Mouse (Mus musculus): ENCODE measurements at regions not wholly inside any gene's neighbourhood (a gene's known extent, or its start where the extent isn't known, plus 50 kb on each side); places are given as distances from the start of the nearest gene placed in this dataset.

DNA sequence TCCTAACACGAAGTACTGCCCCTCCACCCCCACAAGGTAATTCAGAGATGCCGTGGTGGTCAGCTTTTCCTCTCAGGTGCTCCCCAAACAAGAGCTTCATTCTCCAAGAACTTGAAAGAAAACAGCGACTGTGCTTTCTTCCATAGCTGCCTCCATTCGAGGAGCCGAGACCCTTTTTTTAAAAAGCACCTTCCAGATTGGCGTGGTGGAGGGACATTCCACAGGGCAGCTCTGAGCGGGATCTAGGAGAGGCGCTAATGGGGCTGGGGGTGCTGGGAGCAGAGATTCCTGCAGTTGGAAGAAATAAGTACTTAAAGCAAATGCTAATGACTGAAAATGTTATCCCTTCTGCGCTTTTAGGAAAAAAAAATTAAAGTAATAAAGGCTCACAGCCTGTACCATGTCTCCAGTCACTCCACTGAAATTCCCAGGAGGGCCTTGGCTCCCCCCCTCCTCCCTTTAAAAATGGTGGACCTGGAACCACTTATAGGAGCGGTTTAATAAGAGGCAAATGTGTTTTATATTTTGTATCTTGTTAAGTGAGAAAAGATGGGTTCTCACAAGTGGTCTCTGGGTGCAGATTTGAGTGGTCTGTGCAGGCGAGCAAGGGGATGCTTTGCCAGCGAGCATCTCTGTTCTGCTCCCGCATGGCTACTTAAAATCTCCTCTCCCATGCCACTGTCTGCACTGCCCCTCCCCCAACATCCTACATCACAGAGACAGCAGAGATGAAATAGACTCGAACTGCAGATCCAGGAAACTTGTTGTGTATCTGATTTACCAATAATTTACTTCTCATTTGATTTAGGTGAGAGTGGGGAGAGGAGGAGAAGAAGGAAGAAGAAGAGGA, 77.4 kb upstream of the Zfhx3 start:
- no peak for DNase-seq

DNA sequence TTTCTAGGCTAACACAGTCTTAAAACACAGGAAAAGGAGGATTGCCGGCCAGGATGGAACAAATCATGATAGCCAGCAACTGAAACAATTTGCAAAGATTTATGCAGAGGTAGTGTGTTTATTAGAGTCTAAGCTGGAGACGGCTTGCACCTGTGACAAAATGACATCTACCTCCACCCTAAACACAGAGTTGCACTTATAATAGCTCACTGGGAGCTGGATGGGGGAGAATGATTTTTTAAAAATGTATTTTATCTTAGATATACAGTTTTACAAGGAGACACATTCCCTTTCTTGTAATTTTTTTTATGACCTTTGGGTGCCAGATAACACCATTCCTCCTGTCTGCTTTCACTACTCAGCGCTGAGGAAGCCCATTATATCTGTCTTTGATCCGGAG, 76.7 kb upstream of the Zfhx3 start:
- DNase-seq, result no peak

DNA sequence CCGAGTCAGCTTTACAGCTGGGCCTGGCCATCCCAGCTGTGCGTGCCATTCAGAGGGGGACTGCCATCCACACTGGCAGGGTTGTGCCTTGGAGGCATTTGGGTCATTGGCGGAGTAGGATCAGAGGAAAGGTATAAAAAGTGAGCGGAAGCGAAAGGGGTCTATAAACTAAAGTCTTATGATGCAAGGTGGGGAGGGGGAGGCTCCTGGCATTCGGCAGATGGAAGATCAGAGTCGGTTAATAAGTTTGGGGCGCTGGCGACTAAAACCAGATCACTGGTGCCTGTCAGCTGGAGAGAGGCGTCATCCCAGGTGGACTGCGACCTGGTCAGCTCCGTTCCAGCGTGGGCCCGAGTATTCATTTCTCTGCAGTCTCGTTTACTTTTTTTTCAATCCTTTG, 70.7 kb upstream of the Zfhx3 start:
- DNase-seq, result no peak

DNA sequence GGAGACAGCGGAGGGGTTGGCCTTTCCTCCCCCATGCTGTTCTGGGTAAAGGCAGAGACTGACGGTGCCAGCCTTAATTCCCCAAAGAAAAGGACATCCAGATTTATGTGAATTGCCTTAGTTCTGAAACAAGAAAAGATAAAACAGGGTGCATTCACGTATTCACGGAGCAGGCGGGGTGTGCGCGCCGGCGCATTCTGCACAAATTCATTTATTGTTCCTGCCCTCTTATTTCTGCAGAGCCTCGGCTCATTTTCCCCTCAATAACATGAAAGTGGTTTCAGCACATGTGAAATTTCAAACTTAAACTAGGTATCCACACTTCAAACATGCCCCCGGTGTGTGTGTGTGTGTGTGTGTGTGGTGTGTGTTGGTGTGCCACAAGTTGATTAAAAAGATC, 70.3 kb upstream of the Zfhx3 start:
- no peak for DNase-seq

DNA sequence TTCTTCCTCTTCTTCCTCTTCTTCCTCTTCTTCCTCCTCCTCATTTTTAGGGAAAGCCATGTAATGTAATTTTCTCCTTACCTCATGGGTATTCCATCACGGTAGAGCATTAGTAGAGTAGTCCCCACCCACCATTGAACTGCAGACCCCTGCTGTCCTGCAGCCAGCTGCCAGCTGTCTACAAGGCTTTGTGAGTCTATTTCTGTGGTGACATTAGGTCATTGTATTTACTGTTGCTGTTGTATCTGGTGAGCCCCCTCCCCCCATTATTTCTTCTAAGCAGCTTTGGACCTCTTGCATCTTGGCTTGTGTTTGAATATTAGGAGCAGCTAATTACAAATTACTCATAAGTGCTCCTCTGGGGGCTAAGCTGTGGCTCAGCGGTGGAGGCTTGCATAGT, 66.0 kb upstream of the Zfhx3 start:
- DNase-seq, result no peak

DNA sequence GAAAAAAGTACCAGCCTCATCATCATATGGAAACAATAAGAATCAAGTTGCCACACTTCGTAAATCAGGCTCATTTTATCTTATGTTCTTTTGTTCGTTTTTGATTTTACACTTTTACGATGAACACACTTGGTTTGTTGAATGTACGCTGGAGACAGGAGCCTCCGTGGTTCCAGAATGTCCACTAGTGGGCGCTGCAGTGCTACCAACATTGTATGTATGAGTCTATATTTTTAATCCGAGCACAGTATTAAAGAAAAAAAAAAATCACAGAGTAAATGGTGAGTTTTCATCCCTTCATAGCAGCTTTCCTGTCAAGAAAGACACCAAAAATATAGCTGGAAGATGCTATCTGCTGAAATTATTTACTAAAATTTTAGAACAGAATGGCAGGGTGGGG, 60.6 kb upstream of the Zfhx3 start:
- peak; percentile 63 for DNase-seq

DNA sequence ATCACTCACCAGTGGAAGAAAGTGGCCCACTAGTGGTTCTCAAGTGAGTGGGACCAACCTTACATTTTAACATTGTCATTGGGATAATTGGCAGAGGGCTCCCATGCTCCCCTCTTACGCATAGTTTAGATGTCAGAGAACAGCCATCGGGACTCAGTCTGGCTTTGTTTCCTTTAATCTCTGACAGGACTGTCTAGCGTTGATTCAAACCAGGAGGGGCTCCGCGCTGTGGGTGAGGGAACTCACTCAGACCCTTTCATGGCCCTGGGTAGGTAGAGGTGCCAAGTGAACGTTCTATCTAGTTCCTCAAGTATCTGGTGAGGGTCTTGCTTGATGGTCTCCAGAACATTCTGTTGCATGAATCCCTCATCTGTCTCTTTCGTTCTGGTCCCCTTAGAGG, 56.9 kb upstream of the Zfhx3 start:
- no peak for DNase-seq

DNA sequence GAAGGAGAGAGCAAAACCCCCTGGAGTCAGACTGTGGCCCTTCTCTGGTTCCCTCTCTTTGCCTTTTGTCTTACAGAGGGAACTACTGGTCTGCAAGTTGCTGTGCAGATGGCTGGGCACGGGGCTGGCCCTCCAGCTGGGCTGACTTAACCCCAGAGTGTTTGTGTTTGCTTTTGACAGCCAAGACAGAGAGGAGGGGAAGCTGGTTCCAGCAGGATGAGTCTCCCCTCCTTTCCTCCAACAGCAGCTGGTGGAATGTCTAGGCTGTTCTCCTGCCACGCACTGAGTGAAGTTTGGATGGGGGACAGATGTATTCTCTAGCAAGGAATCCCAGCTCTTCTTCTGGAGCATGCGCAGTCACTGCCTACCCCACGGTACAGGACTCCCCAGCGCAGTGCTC, 56.5 kb upstream of the Zfhx3 start:
- DNase-seq, result no peak

DNA sequence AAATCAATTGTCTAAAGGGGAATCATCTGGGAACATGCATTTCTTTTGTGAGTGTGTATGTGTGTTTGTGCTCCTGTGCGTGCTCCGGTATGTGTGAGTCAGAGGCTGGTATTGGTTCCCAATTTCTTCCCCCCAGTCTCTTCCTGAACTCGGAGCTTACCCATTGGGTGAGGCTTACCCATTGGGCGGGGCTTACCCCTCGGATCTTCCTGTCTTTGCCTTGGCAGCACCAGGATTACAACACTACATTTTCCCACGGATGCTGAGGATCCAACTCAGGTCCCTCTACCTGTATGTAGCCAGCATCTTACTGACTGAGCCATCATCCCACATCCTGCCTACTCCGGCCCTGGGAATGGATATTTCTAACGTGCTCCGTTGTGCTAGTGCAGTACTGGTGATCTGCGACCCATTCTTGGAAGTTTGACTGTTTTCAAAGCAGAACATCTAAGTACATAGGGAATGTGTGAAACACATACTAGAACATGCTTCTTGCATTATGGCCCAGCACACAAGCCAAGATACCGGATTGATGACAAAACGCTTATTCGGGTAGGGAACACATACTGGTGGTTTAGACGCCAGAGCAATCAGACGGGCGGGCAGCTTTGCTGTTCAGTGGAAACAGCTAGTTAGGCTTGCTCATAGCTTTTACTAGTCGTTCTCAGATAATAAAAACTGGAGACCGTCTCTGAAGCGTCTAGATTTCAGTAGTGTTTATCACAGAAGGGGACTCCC, 55.8 kb upstream of the Zfhx3 start:
- no peak for DNase-seq

DNA sequence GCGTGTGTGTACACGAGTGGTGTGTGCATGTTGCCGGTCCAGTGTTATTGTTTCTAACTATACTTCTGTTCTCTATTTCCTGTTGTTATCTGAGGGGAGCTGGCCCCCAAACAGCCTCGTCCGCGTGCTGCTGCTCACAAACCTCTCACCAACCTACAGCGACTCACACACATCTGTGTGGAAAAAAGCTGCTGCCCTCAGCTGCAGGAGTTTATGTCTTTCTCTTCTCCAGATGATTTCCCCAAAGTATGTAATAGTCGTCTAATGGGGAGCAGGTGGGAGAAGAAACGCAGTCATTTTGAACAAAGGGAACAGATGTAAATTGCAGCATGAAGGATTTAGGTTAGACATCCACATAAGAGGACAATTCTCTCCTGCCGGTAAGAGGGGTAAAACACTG, 55.1 kb upstream of the Zfhx3 start:
- no peak for DNase-seq

DNA sequence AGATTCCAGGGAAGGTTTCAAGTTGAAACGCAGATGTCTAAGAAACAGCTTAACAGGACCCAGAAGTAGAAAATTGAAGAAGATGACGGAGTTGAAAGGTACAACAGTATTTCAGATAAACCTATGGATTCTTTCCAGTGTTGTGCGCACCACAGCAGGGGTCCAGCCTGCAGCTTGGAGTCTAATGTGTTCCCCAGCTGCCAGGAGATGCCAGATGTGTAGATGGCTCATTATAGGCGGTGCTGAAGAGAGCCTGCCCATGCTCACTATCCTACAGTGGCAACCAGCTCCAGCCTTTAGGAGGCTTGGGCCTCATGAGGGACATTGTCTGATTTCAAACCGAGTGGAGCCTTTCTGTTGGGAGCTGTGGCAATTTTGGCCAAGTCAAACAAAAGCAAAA, 51.5 kb upstream of the Zfhx3 start:
- no peak for DNase-seq
